Mouse (Mus musculus) brown adipose tissue, adult 24 weeks (tissue): Measurements from ENCODE around the gene Eif3i. TPM values are rescaled to one million over a fixed set of nuclear protein-coding genes. Genes with fewer than 3 reads are reported as not detected.

Source experiments
- H3K27ac ChIP-seq: fragments of 200-500 bp; replicated peaks from 2 replicates; pipeline ENCODE4 v1.5.1; 2012; ENCODE audit warnings: low read depth, mild to moderate bottlenecking, low read length
- H3K4me1 ChIP-seq: fragments of 200-500 bp; 2 replicates; pipeline ENCODE4 v1.6.1; 2012; ENCODE audit warnings: low read length, mixed read lengths; ENCODE audit not compliant: control insufficient read depth, insufficient read depth, insufficient read length
- H3K4me3 ChIP-seq: fragments of 200-500 bp; 2 replicates; pipeline ENCODE4 v1.5.1; 2012; ENCODE audit warnings: low read depth, mild to moderate bottlenecking, low read length, moderate library complexity; ENCODE audit not compliant: insufficient read depth
- polyA plus RNA-seq: library from polyadenylated mRNA; stranded (reverse); fragments of >200 nt; gene quantifications from 2 replicates; pipeline ENCODE4 v1.2.4, GENCODE M21; 2012; ENCODE audit not compliant: missing spikeins, insufficient read depth, insufficient read length

Gene Eif3i
- polyA plus RNA-seq, 1 experiment: 174 TPM

GRCm38 (mm10) chr4:129609139-129609631, 8.7 kb upstream of the Eif3i start:
- Histone ChIP-seq H3K4me1 (no peaks in the 10 kb centered on the region), H3K4me3 (no peak overlapping the region), H3K27ac (no peak overlapping the region)

GRCm38 (mm10) chr4:129608426-129609025, 8.1 kb upstream of the Eif3i start:
- Histone ChIP-seq H3K4me3 (no peak overlapping the region), H3K4me1 (no peaks in the 10 kb centered on the region), H3K27ac (no peak overlapping the region)

- Histone ChIP-seq H3K27ac (no peak overlapping the region), H3K4me1 (no peaks in the 10 kb centered on the region), H3K4me3 (no peak overlapping the region)
These were observed 11.6 kb downstream of the Eif3i start for GRCm38 (mm10) chr4:129588865-129589264.

- Histone ChIP-seq H3K4me3 (no peak overlapping the region), H3K4me1 (no peaks in the 10 kb centered on the region), H3K27ac (no peak overlapping the region)
These were observed 13.5 kb downstream of the Eif3i start for GRCm38 (mm10) chr4:129586943-129587342.

- H3K4me3 ChIP-seq: no peak overlapping the region
- H3K4me1 ChIP-seq: no peaks in the 10 kb centered on the region
- H3K27ac ChIP-seq: no peak overlapping the region
These were observed 14.7 kb downstream of the Eif3i start for GRCm38 (mm10) chr4:129585773-129586172.

GRCm38 (mm10) chr4:129584884-129585608, 15.4 kb downstream of the Eif3i start:
- H3K27ac ChIP-seq: peak overlapping the region; percentile 69
- peak overlapping the region; percentile 72 for H3K4me3 ChIP-seq
- no peaks in the 10 kb centered on the region; the same call in 1 of the 2 replicates for H3K4me1 ChIP-seq

- H3K27ac ChIP-seq: peak overlapping the region; percentile 69
- no peaks in the 10 kb centered on the region; the same call in 1 of the 2 replicates for H3K4me1 ChIP-seq
- peak overlapping the region; percentile 72 for H3K4me3 ChIP-seq
These were observed 16.1 kb downstream of the Eif3i start for GRCm38 (mm10) chr4:129584370-129584769.

GRCm38 (mm10) chr4:129582251-129582650, 18.2 kb downstream of the Eif3i start:
- H3K27ac ChIP-seq: no peak overlapping the region
- H3K4me3 ChIP-seq: no peak overlapping the region
- H3K4me1 ChIP-seq: peaks cover 9% of the 10 kb centered on the region

- Histone ChIP-seq H3K4me1 (peaks cover 9% of the 10 kb centered on the region), H3K27ac (peak overlapping the region; percentile 29), H3K4me3 (no peak overlapping the region)
These were observed 20.1 kb downstream of the Eif3i start for GRCm38 (mm10) chr4:129580347-129580746.

- 0 out of 2 replicates have a peak within 1 kb of the TSS, but pooled peaks have one; percentile 2 for H3K4me3 ChIP-seq
- H3K27ac ChIP-seq: peak within 1 kb of the TSS; percentile 57
- H3K4me1 ChIP-seq: peaks cover 9% of the 10 kb centered on the region
These were observed 22.0 kb downstream of the Eif3i start, which contains the start of gene Fam167b for GRCm38 (mm10) chr4:129578466-129578865. Fam167b (minus strand) TSS chr4:129578549.

GRCm38 (mm10) chr4:129577688-129578087, 22.8 kb downstream of the Eif3i start:
- H3K4me1 ChIP-seq: peaks cover 11% of the 10 kb centered on the region
- H3K27ac ChIP-seq: no peak overlapping the region
- 0 out of 2 replicates have a peak overlapping the region, but pooled peaks have one; percentile 2 for H3K4me3 ChIP-seq

GRCm38 (mm10) chr4:129576863-129577491, 23.5 kb downstream of the Eif3i start:
- H3K4me3 ChIP-seq: 0 out of 2 replicates have a peak overlapping the region, but pooled peaks have one; percentile 0
- no peak overlapping the region for H3K27ac ChIP-seq
- H3K4me1 ChIP-seq: peaks cover 11% of the 10 kb centered on the region

- H3K4me3 ChIP-seq: no peak overlapping the region
- peaks cover 11% of the 10 kb centered on the region for H3K4me1 ChIP-seq
- no peak overlapping the region for H3K27ac ChIP-seq
These were observed 25.1 kb downstream of the Eif3i start for GRCm38 (mm10) chr4:129575171-129575844.

GRCm38 (mm10) chr4:129573430-129573829, 27.0 kb downstream of the Eif3i start, which contains the start of gene Lck:
Lck (minus strand) TSS chr4:129573641.
- Histone ChIP-seq H3K4me1 (peaks cover 7% of the 10 kb centered on the region), H3K27ac (0 out of 2 replicates have a peak within 1 kb of the TSS, but pooled peaks have one; percentile 8), H3K4me3 (no peak within 1 kb of the TSS)

- H3K4me3 ChIP-seq: no peak overlapping the region
- no peak overlapping the region for H3K27ac ChIP-seq
- peaks cover 5% of the 10 kb centered on the region for H3K4me1 ChIP-seq
These were observed 27.4 kb downstream of the Eif3i start for GRCm38 (mm10) chr4:129573093-129573370.
